Comparison of ENCODE assay signal across 8 mouse cellular contexts in genomic region chr1:138841306-138842095, GRCm38 (mm10). TPM values are rescaled to one million over a fixed set of nuclear protein-coding genes. Genes with fewer than 3 reads are reported as not detected.
DNase-seq lines count a peak whose midpoint lies in the region; ATAC-seq and TF ChIP-seq lines count a peak whose summit lies in the region.

No protein-coding gene starts in this region.

- peak overlapping the region; percentile 57 for H3K4me2 ChIP-seq in hindbrain, embryonic 11.5 days (replicated peaks; ENCODE audit: low read depth, low read length)
- peak overlapping the region; percentile 31 for H3K4me2 ChIP-seq in liver, embryonic 16.5 days (ENCODE audit: low read depth, low read length)

- no peaks in the 10 kb centered on the region for H3K36me3 ChIP-seq in C2C12 (ENCODE audit: control insufficient read depth, insufficient read depth)
- no peaks in the 10 kb centered on the region for H3K36me3 ChIP-seq in embryonic facial prominence, embryonic 10.5 days (replicated peaks)
- no peaks in the 10 kb centered on the region for H3K36me3 ChIP-seq in hindbrain, embryonic 11.5 days (ENCODE audit: control insufficient read depth, insufficient read depth, low read length)
- no peaks in the 10 kb centered on the region for H3K36me3 ChIP-seq in liver, embryonic 16.5 days (ENCODE audit: control insufficient read depth, insufficient read depth)

- no peaks in the 10 kb centered on the region for H3K79me3 ChIP-seq in C2C12 (ENCODE audit: low read depth)

- no peaks in the 10 kb centered on the region for H3K27me3 ChIP-seq in C2C12 (ENCODE audit: control insufficient read depth, insufficient read depth, insufficient read length)
- H3K27me3 ChIP-seq in embryonic facial prominence, embryonic 10.5 days (replicated peaks; ENCODE audit: low read depth, poor library complexity, severe bottlenecking) = peaks cover 99% of the 10 kb centered on the region
- H3K27me3 ChIP-seq in hindbrain, embryonic 11.5 days (ENCODE audit: control insufficient read depth, insufficient read depth, low read length) = peaks cover 68% of the 10 kb centered on the region
- H3K27me3 ChIP-seq in liver, embryonic 16.5 days (ENCODE audit: control insufficient read depth, insufficient read depth, low read depth, low read length) = peaks cover 100% of the 10 kb centered on the region

- under 1% methylated on average over 54 of the region's 54 CpGs for WGBS in embryonic facial prominence, embryonic 10.5 days
- WGBS in hindbrain, embryonic 11.5 days = 2% methylated on average over 54 of the region's 54 CpGs
- WGBS in liver, embryonic 16.5 days (ENCODE audit: insufficient replicate concordance) = 1% methylated on average over 54 of the region's 54 CpGs

- peaks cover 50% of the 10 kb centered on the region for H3K4me1 ChIP-seq in embryonic facial prominence, embryonic 10.5 days
- peaks cover 2% of the 10 kb centered on the region; the same call in 1 of the 2 replicates for H3K4me1 ChIP-seq in hindbrain, embryonic 11.5 days (replicated peaks; ENCODE audit: control insufficient read depth, insufficient read depth, low read length)
- H3K4me1 ChIP-seq in liver, embryonic 16.5 days (ENCODE audit: control insufficient read depth, low read depth, low read length) = peaks cover 2% of the 10 kb centered on the region; the same call in 1 of the 2 replicates

- H3K9me3 ChIP-seq in embryonic facial prominence, embryonic 10.5 days = no peaks in the 10 kb centered on the region
- no peaks in the 10 kb centered on the region for H3K9me3 ChIP-seq in hindbrain, embryonic 11.5 days (ENCODE audit: control insufficient read depth, low read length)
- H3K9me3 ChIP-seq in liver, embryonic 16.5 days (replicated peaks; ENCODE audit: control insufficient read depth, low read length) = no peaks in the 10 kb centered on the region

- peak overlapping the region; percentile 60 for H3K4me3 ChIP-seq in gastrocnemius, adult 2 months
- peak overlapping the region; percentile 31 for H3K4me3 ChIP-seq in C2C12 (ENCODE audit: insufficient read depth, poor library complexity, severe bottlenecking)
- H3K4me3 ChIP-seq in embryonic facial prominence, embryonic 10.5 days = peak overlapping the region; percentile 54
- peak overlapping the region; percentile 43 for H3K4me3 ChIP-seq in hindbrain, embryonic 11.5 days (ENCODE audit: low read depth, low read length)
- H3K4me3 ChIP-seq in liver, embryonic 16.5 days (ENCODE audit: low read depth, low read length) = peak overlapping the region; percentile 30

- no peaks in the 10 kb centered on the region for H3K79me2 ChIP-seq in C2C12 (ENCODE audit: control insufficient read depth, insufficient read depth)

- TF ChIP-seq CTCF in gastrocnemius, adult 2 months (IDR thresholded peaks at IDR 0.05) = no peak
- no peak for TF ChIP-seq CTCF in C2C12 (IDR thresholded peaks at IDR 0.05; ENCODE audit: control insufficient read depth, insufficient read depth, insufficient read length)

- peak; percentile 66 for ATAC-seq in hindbrain, embryonic 11.5 days (ENCODE audit: low FRiP score)
- ATAC-seq in liver, embryonic 16.5 days (ENCODE audit: low read depth) = no peak

- H3K9ac ChIP-seq in hindbrain, embryonic 11.5 days (ENCODE audit: low read depth, low read length) = peak overlapping the region; percentile 58
- no peak overlapping the region for H3K9ac ChIP-seq in liver, embryonic 16.5 days (ENCODE audit: low read depth, low read length)

- peak; percentile 51 for DNase-seq in gastrocnemius, adult 2 months
- DNase-seq in gastrocnemius, adult 8-10 months (ENCODE audit: low spot score in 2 of 2) = no peak
- DNase-seq in embryonic facial prominence, embryonic 10.5 days (ENCODE audit: low spot score) = peak; percentile 83
- DNase-seq in hindbrain, embryonic 11.5 days (ENCODE audit: low spot score) = peak; percentile 81
- DNase-seq in yolk sac, embryonic 10.5 days (ENCODE audit: low spot score) = peak; percentile 50
- no peak for DNase-seq in frontal cortex, adult 2 months (ENCODE audit: extremely low spot score in 1 of 2, low spot score in 1 of 2)

- no peak overlapping the region for H3K27ac ChIP-seq in gastrocnemius, adult 2 months
- no peak overlapping the region; the same call in 1 of the 2 replicates for H3K27ac ChIP-seq in embryonic facial prominence, embryonic 10.5 days (replicated peaks)
- peak overlapping the region; percentile 63 for H3K27ac ChIP-seq in hindbrain, embryonic 11.5 days (ENCODE audit: low read depth, low read length)
- H3K27ac ChIP-seq in liver, embryonic 16.5 days (ENCODE audit: low read length) = no peak overlapping the region

- intact Hi-C loops in gastrocnemius, adult 2 months (cut with DNase I) = no loop called here

- H3ac ChIP-seq in C2C12 (ENCODE audit: control insufficient read depth, insufficient read length, low read depth) = peak overlapping the region; percentile 82

TF ChIP-seq in C2C12, 6 proteins besides CTCF, POLR2A, EP300 and RAD21:
- TF ChIP-seq CEBPB (IDR thresholded peaks at IDR 0.05; ENCODE audit: low read depth) (no peak), USF1 (IDR thresholded peaks at IDR 0.05; ENCODE audit: low read depth) (no peak), MYOD1 (IDR thresholded peaks at IDR 0.05; ENCODE audit: control insufficient read depth, insufficient read length, low read depth) (no peak)

RNA-seq across cellular contexts. Expression of gene Lhx9, which starts 6.9 kb away (rescaled TPM):
- total RNA-seq in gastrocnemius, adult 2 months (2021) = not detected
- total RNA-seq in gastrocnemius, adult 8-10 months (2022) = not detected
- 0.54 TPM for polyA plus RNA-seq in C2C12 (2012; fragmentation: generic; extraction: Trizol)
- polyA plus RNA-seq in embryonic facial prominence, embryonic 10.5 days (2016; fragmentation: Nextera tagmentation; extraction: Ambion mirVana) = 1.4 and 2.1 TPM in 2 replicates
- 31.4 and 32.1 TPM in 2 replicates for polyA plus RNA-seq in hindbrain, embryonic 11.5 days (2014; fragmentation: Nextera tagmentation; extraction: Ambion mirVana)
- 0.02 TPM in 1 of 2 replicates, not detected in the other for polyA plus RNA-seq in liver, embryonic 16.5 days (2015; fragmentation: Nextera tagmentation; extraction: Ambion mirVana)
- polyA plus RNA-seq in frontal cortex, adult 2 months (2012; rRNA removed) = 0.25 and 0.46 TPM in 2 replicates

RNA-seq across cellular contexts. Expression of gene 2310009B15Rik, which starts 15.2 kb away (rescaled TPM):
- 10 to 100 TPM; 14.6 to 15.6 TPM for total RNA-seq in gastrocnemius, adult 2 months (2021)
- total RNA-seq in gastrocnemius, adult 8-10 months (2022) = 10 to 100 TPM; 15.9 to 19.9 (median 18.9) TPM
- polyA plus RNA-seq in C2C12 (2012; fragmentation: generic; extraction: Trizol) = 46.9 TPM
- polyA plus RNA-seq in embryonic facial prominence, embryonic 10.5 days (2016; fragmentation: Nextera tagmentation; extraction: Ambion mirVana) = 35.3 and 35.6 TPM in 2 replicates
- polyA plus RNA-seq in hindbrain, embryonic 11.5 days (2014; fragmentation: Nextera tagmentation; extraction: Ambion mirVana) = 42.4 and 44.6 TPM in 2 replicates
- 8.7 and 11.8 TPM in 2 replicates for polyA plus RNA-seq in liver, embryonic 16.5 days (2015; fragmentation: Nextera tagmentation; extraction: Ambion mirVana)
- polyA plus RNA-seq in frontal cortex, adult 2 months (2012; rRNA removed) = 27.0 and 27.1 TPM in 2 replicates

Comparison
In these comparisons a context has a peak if more than half of its experiments do, and no peak if none do; other contexts are left out.
1. DNase-seq: peak in gastrocnemius, adult 2 months (single experiment), embryonic facial prominence, embryonic 10.5 days (single experiment), hindbrain, embryonic 11.5 days (single experiment) and yolk sac, embryonic 10.5 days (single experiment); none in gastrocnemius, adult 8-10 months (0 of 2) and frontal cortex, adult 2 months (0 of 2).
2. RNA of gene Lhx9, which starts 6.9 kb away (polyA plus RNA-seq): 31.4 to 32.1 TPM in hindbrain, embryonic 11.5 days; 1.4 to 2.1 TPM in embryonic facial prominence, embryonic 10.5 days, 0.54 TPM in C2C12 (single experiment), 0.25 to 0.46 TPM in frontal cortex, adult 2 months and 0.02 TPM in liver, embryonic 16.5 days; every median in the first group is over 10 times any median in the second.
3. Peak in every context shown above with its lines, with median percentiles within 50 percentile points of each other: H3K4me3 ChIP-seq.